Mouse (Mus musculus) spleen, adult 2 months (tissue): Measurements from ENCODE around the gene Insm1. TPM values are rescaled to one million over a fixed set of nuclear protein-coding genes. Genes with fewer than 3 reads are reported as not detected.

Experiments used
- DNase-seq, 2 experiments: peaks; one replicate each; pipeline versions ENCODE4 v3.0.0 to v3.0.0-alpha.2; 2012 to 2021; ENCODE audit warnings: low spot score in 2 of 2, low read depth in 1 of 2
- H3K27ac ChIP-seq: fragments of 200-500 bp; 2 replicates; pipeline ENCODE4 v1.5.1; 2012; ENCODE audit warnings: low read length, inconsistent platforms; ENCODE audit not compliant: insufficient read depth
- H3K27me3 ChIP-seq: fragments of 200-500 bp; 2 replicates; pipeline ENCODE4 v1.6.1; 2012; ENCODE audit warnings: mild to moderate bottlenecking, moderate library complexity, low read length, inconsistent platforms; ENCODE audit not compliant: control insufficient read depth, insufficient read depth
- H3K36me3 ChIP-seq: fragments of 200-500 bp; 2 replicates; pipeline ENCODE4 v1.6.1; 2012; ENCODE audit warnings: mild to moderate bottlenecking, low read length, inconsistent platforms; ENCODE audit not compliant: control insufficient read depth, insufficient read depth
- H3K4me1 ChIP-seq: fragments of 200-500 bp; 2 replicates; pipeline ENCODE4 v1.6.1; 2011; ENCODE audit warnings: inconsistent platforms; ENCODE audit not compliant: control insufficient read depth, insufficient read depth, insufficient read length
- H3K4me3 ChIP-seq: fragments of 200-500 bp; 2 replicates; pipeline ENCODE4 v1.5.1; 2011; ENCODE audit warnings: mild to moderate bottlenecking, inconsistent platforms; ENCODE audit not compliant: insufficient read depth, insufficient read length; ENCODE audit errors: extremely low read depth
- CTCF ChIP-seq: fragments of 200-500 bp; IDR thresholded peaks from 2 replicates; pipeline ENCODE4 v1.5.1; 2011; ENCODE audit warnings: mild to moderate bottlenecking, inconsistent platforms; ENCODE audit not compliant: insufficient read depth, insufficient read length, insufficient replicate concordance; ENCODE audit errors: extremely low read depth
- POLR2A ChIP-seq: fragments of 200-500 bp; IDR thresholded peaks from 2 replicates; pipeline ENCODE4 v1.6.1; 2011; ENCODE audit warnings: low read depth, low read length, inconsistent platforms
- WGBS: fragments of 180-500 bp; shearing (Covaris S2); methylation state at CpG from one replicate; pipeline ENCODE4 v1.1.7; 2018; 5-methylcytosine and 5-hydroxymethylcytosine counted together
- polyA plus RNA-seq: library from polyadenylated mRNA; depleted of rRNA; stranded (reverse); fragments of >200 nt; gene quantifications from 2 replicates; pipeline ENCODE4 v1.2.3, GENCODE M21; 2012

Gene Insm1
- polyA plus RNA-seq, 1 experiment, result 1.3 TPM

- peaks cover 4% of the 10 kb centered on the region; the same call in 1 of the 2 replicates for H3K36me3 ChIP-seq
Measured at GRCm38 (mm10) chr2:146244049-146244448, 22.3 kb downstream of the Insm1 start.

GRCm38 (mm10) chr2:146245401-146245800 is 23.7 kb downstream of the Insm1 start:
- H3K27ac ChIP-seq, result no peak overlapping the region
- H3K36me3 ChIP-seq, result peaks cover 4% of the 10 kb centered on the region; the same call in 1 of the 2 replicates
- TF ChIP-seq POLR2A, result no peak
- no peak for TF ChIP-seq CTCF
- WGBS, result 84% methylated on average over 7 of the region's 7 CpGs
- no peaks in the 10 kb centered on the region for H3K27me3 ChIP-seq
- no peaks in the 10 kb centered on the region for H3K4me1 ChIP-seq
- no peak overlapping the region for H3K4me3 ChIP-seq
- no peak for DNase-seq

More at GRCm38 (mm10) chr2:146244049-146244448, 22.3 kb downstream of the Insm1 start:
- no peaks in the 10 kb centered on the region for H3K4me1 ChIP-seq
- no peak overlapping the region for H3K4me3 ChIP-seq
- DNase-seq, result no peak
- H3K27ac ChIP-seq, result no peak overlapping the region
- H3K27me3 ChIP-seq, result no peaks in the 10 kb centered on the region
- no peak for TF ChIP-seq CTCF
- no peak for TF ChIP-seq POLR2A
- WGBS, result 89% methylated on average over 2 of the region's 2 CpGs

- DNase-seq, result no peak
- no peak overlapping the region for H3K27ac ChIP-seq
- 98% methylated on average over 4 of the region's 4 CpGs for WGBS
- no peaks in the 10 kb centered on the region for H3K4me1 ChIP-seq
- no peaks in the 10 kb centered on the region for H3K27me3 ChIP-seq
- no peak overlapping the region for H3K4me3 ChIP-seq
- peaks cover 4% of the 10 kb centered on the region; the same call in 1 of the 2 replicates for H3K36me3 ChIP-seq
- no peak for TF ChIP-seq CTCF
Measured at GRCm38 (mm10) chr2:146246409-146247075, 24.8 kb downstream of the Insm1 start.

GRCm38 (mm10) chr2:146247576-146247975 is 25.9 kb downstream of the Insm1 start:
- Histone ChIP-seq H3K36me3 (peaks cover 4% of the 10 kb centered on the region; the same call in 1 of the 2 replicates), H3K4me1 (no peaks in the 10 kb centered on the region), H3K27me3 (no peaks in the 10 kb centered on the region), H3K27ac (no peak overlapping the region), H3K4me3 (no peak overlapping the region)
- TF ChIP-seq POLR2A (no peak), CTCF (no peak)
- no peak for DNase-seq
- WGBS, result 75% methylated on average over 6 of the region's 6 CpGs

GRCm38 (mm10) chr2:146249033-146249432 is 27.3 kb downstream of the Insm1 start:
- 87% methylated on average over 7 of the region's 7 CpGs for WGBS
- no peak for DNase-seq
- no peak overlapping the region for H3K27ac ChIP-seq
- no peaks in the 10 kb centered on the region for H3K4me1 ChIP-seq
- TF ChIP-seq CTCF (no peak), POLR2A (no peak)
- H3K4me3 ChIP-seq, result no peak overlapping the region
- no peaks in the 10 kb centered on the region for H3K27me3 ChIP-seq
- peaks cover 4% of the 10 kb centered on the region; the same call in 1 of the 2 replicates for H3K36me3 ChIP-seq

- H3K36me3 ChIP-seq, result no peaks in the 10 kb centered on the region
- WGBS, result 87% methylated on average over 6 of the region's 6 CpGs
Measured at GRCm38 (mm10) chr2:146250236-146250904, 28.6 kb downstream of the Insm1 start.

GRCm38 (mm10) chr2:146254387-146254786 is 32.7 kb downstream of the Insm1 start:
- Histone ChIP-seq H3K4me3 (no peak overlapping the region), H3K36me3 (no peaks in the 10 kb centered on the region), H3K27me3 (no peaks in the 10 kb centered on the region), H3K4me1 (no peaks in the 10 kb centered on the region), H3K27ac (no peak overlapping the region)
- DNase-seq, result no peak
- 81% methylated on average over 1 of the region's 1 CpGs for WGBS
- TF ChIP-seq CTCF (no peak), POLR2A (no peak)

More at GRCm38 (mm10) chr2:146250236-146250904, 28.6 kb downstream of the Insm1 start:
- no peak overlapping the region for H3K27ac ChIP-seq
- no peak for DNase-seq
- H3K4me1 ChIP-seq, result no peaks in the 10 kb centered on the region
- no peaks in the 10 kb centered on the region for H3K27me3 ChIP-seq
- TF ChIP-seq POLR2A (no peak), CTCF (no peak)
- no peak overlapping the region for H3K4me3 ChIP-seq
